Mouse (Mus musculus): ENCODE measurements around the gene Xpo5.

Gene Xpo5

GRCm38 (mm10) chr17:46284653-46285052 lies 82.1 kb downstream of the Xpo5 start:
- DNase-seq (ENCODE audit: low spot score): no peak

- no peak for DNase-seq (ENCODE audit: low spot score)
These were observed 82.8 kb downstream of the Xpo5 start for GRCm38 (mm10) chr17:46285407-46285806.

DNA sequence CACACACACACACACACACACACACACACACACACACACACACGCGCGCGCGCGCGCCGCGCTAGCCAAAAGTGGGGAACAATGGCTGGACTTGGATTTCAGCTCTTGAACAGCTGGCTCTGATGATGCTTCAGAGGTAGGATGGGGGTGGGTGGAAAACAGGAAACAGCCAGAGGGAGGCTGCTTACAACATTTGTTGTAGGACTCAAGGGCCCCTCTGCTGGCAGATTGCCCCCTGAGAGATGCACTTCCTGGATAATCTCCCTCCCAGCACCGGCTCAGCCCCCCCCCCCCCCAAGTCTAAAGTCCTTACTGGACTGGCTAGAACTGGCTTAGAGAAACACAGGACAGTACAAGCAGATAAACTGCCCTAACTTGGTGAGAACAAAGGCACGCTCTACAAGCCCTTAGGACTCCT lies 85.1 kb downstream of the Xpo5 start:
- DNase-seq (ENCODE audit: low spot score): no peak
